Mouse (Mus musculus) central nervous system, embryonic 14 days (tissue): ENCODE results near the gene Cpa5. TPM values are rescaled to one million over a fixed set of nuclear protein-coding genes. Genes with fewer than 3 reads are reported as not detected.

Source experiments
- polyA plus RNA-seq: library from polyadenylated mRNA; depleted of rRNA; stranded (reverse); fragments of >200 nt; gene quantifications from 2 replicates; pipeline ENCODE4 v1.2.3, GENCODE M21; 2012; rRNA removed

Gene Cpa5
- 0.02 and 0.21 TPM in 2 replicates for polyA plus RNA-seq

DNA sequence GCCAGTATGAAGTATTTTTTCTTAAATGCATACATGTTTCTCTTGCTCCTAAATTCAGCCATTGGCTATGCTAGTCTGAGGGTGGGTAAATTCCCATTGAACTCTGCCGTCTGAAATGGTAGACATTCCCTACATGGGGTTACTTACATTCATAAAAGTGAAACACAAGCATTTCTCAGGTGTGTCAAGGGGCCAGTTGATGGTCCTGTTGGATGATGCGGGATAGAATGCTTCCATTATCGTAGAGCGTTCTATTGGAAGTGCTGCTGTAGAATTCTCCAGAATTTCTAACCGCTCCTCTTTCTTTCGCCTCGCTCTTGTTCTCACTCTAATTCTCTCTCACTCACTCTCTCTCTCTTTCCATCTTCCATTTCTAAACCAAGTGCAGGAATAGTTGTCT is at the start of gene Cpa5:
Gene Cpa5, plus strand, starts transcription at position 301 of the 400 bp plus-strand sequence.

DNA sequence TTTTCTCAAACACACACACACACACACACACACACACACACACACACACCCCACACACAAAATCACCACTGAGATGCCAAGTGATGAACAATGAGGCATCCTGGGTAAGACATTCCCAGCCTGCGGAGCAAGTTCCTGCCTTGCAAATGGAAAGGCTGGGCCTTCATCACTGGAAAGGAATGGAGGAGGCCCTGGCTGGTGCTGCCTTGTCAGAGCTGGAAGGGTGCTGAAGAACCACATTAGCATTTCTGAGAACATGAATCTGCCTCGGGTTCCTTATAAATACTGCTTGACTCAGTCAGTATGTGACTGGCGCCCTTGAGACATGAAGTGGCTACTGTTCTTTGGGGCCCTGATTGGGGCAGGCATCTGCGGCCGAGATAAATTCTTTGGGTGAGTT is 42.7 kb upstream of the Cpa5 start, which contains the start of gene Cpa4:
Gene Cpa4, plus strand, starts transcription at position 301 of the 400 bp plus-strand sequence.

DNA sequence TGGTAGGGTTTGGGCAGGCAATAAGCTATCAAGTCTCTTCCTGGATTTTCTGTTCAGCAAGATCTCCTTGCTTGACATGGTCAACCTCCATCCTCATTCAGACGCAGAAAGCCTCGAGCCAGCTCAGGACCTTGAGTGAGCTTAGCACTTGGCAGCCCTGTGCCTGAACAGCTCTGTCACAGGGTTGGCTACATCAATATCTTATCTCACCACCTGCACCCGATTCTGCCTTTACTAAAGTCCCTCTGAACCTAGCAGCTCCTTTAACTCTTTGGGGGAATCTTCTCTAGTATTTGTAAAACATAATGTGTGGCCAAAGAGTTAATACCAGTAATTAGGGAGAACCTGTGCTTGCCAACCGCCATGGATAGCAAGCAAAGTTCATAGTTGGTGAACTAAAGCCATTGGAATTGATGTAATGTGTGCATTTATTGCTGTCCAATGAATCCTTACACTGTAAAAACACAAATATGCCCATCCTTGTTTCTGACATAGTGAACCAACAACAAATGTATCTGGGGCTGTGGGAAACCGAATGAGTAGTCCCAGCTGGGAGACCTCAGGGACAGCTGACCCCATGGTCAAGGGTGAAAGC is 28.0 kb downstream of the Cpa5 start, which contains the start of gene Cpa1:
Gene Cpa1, plus strand, starts transcription at position 545 of the 595 bp plus-strand sequence.

Other genes with a start within 250 kb of the Cpa5 start
- 38.5 and 41.9 TPM in 2 replicates for gene Zc3hc1, start 220.0 kb upstream of the Cpa5 start, polyA plus RNA-seq
- gene Klhdc10, start 209.1 kb upstream of the Cpa5 start, polyA plus RNA-seq: 110 and 117 TPM in 2 replicates
- gene Tmem209, start 101.2 kb upstream of the Cpa5 start, polyA plus RNA-seq: 43.2 and 48.2 TPM in 2 replicates
- gene Ssmem1, start 101.2 kb upstream of the Cpa5 start, polyA plus RNA-seq: 0.12 and 0.14 TPM in 2 replicates
- 2.6 and 3.5 TPM in 2 replicates for gene Cpa2, start 69.4 kb upstream of the Cpa5 start, polyA plus RNA-seq
- gene Cpa4, start 42.6 kb upstream of the Cpa5 start, polyA plus RNA-seq: 2.1 and 2.5 TPM in 2 replicates
- gene Cpa1, start 28.2 kb downstream of the Cpa5 start, polyA plus RNA-seq: 0.63 and 0.86 TPM in 2 replicates
- 17.3 and 20.3 TPM in 2 replicates for gene Cep41, start 82.7 kb downstream of the Cpa5 start, polyA plus RNA-seq
- gene Mest, start 112.5 kb downstream of the Cpa5 start, polyA plus RNA-seq: 582 and 859 TPM in 2 replicates